Mouse (Mus musculus) pancreas, adult 10 weeks (tissue): Measurements from ENCODE around the gene Spdya. TPM values are rescaled to one million over a fixed set of nuclear protein-coding genes. Genes with fewer than 3 reads are reported as not detected.

Experiments
- polyA plus RNA-seq: library from polyadenylated mRNA; stranded (reverse); fragments of 350-450 nt; fragmentation: Illumina TruSeq; extraction: RNeasy Lipid Tissue Mini Kit (QIAGEN cat#74804); gene quantifications from one replicate; pipeline ENCODE4 v1.2.3, GENCODE M21; 2015; ENCODE audit warnings: low read depth, low replicate concordance; ENCODE audit not compliant: insufficient read depth

Spdya gene
- not detected for polyA plus RNA-seq

DNA sequence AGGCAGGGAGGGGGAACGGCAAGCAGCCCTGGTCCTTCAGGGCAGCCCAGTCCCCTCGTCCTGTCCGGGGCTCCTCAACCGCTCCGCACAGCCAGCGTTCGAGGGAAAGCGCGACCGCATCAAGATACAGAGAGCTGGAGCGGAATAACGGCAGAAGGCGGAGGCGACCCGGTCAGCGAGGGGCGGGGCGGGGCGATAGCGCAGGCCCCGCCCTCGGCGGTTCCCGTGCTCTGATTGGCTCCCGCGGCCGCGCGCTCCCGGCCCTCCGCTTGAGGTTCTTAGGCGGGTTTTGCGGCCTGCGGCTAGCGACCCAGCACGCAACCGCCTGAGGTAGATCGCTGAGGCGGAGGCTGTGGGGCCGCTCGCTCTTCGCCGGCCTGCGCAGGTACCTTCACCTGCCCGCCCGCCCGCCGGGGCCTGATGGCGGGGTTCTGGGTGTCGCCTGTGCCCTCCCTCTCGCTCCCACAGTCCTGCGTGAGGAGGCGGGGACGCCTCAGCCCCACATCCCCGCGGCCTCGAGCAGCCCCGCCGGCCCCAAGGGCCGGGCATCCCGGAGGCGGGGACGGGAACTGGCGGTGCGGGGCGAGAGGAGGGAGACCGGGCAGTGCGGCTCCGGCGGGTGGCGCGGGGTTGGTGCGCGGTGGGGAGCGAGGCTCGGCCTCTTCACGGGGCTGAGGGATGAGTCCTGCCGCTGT is at the start of gene Spdya:
Gene Spdya, plus strand, starts transcription at position 305 of the 695 bp plus-strand sequence.

DNA sequence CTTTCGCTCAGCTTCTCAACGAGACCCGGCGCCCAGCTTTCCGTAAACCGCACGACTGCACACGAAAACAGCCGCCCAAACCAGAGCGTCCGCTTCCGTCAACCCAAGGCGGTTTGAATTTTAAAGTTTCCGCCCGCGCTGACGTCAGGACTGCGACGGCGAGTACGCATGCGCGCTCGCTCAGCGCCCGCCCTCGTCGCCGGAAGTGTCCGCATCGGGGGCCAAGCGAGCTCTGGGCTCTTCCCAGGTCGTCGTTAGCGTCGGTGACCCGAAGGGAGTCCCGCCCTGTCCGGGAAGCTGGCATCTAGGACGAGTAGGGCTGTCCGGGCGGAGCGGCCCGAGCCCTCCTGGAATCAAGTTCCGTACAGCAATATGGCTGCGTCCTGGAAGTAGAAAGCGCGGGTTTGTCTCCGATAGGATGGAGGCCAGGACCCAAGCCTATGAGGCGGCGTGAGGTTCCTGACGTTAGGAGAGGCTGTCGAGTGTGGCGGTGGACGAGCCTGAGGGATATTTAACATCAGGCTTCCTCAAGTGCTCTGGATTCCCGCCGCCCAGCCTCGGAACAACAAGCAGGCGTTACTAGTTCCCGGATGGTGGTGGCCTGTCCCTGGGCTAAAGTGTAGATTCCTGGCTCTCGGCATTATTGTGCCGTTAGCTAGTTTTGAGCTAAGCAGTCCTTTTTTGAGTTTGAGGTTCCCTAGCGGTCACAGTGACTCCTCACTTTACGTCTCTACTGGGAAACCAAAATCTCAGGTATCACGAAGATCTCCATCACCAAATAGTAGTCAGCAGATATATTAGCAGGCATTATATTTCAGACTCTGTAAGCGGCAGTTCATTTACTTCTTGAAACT is 24.9 kb upstream of the Spdya start, which contains the start of gene Ndc80:
Gene Ndc80, minus strand, starts transcription at position 147 of the 854 bp plus-strand sequence.

GRCm38 (mm10) chr17:71615638-71616318 is 63.9 kb downstream of the Spdya start, which contains the start of gene Wdr43:
Gene Wdr43, plus strand, starts transcription at chr17:71615895.

Other genes starting within 250 kb of the Spdya start
- 7.6 TPM for gene Emilin2, start 240.1 kb upstream of the Spdya start, polyA plus RNA-seq
- gene Gm4707, start 92.1 kb upstream of the Spdya start, polyA plus RNA-seq, result not detected
- gene Smchd1, start 76.7 kb upstream of the Spdya start, polyA plus RNA-seq, result 7.8 TPM
- not detected for gene Ndc80, start 25.2 kb upstream of the Spdya start, polyA plus RNA-seq
- gene Wdr43, start 63.8 kb downstream of the Spdya start, polyA plus RNA-seq, result 19.9 TPM
- gene Togaram2, start 121.2 kb downstream of the Spdya start, polyA plus RNA-seq, result not detected
- gene Pcare, start 200.8 kb downstream of the Spdya start, polyA plus RNA-seq, result not detected
- gene Clip4, start 216.4 kb downstream of the Spdya start, polyA plus RNA-seq, result 1.5 TPM